Comparison of ENCODE assay signal across 13 mouse cellular contexts in the genomic region with DNA sequence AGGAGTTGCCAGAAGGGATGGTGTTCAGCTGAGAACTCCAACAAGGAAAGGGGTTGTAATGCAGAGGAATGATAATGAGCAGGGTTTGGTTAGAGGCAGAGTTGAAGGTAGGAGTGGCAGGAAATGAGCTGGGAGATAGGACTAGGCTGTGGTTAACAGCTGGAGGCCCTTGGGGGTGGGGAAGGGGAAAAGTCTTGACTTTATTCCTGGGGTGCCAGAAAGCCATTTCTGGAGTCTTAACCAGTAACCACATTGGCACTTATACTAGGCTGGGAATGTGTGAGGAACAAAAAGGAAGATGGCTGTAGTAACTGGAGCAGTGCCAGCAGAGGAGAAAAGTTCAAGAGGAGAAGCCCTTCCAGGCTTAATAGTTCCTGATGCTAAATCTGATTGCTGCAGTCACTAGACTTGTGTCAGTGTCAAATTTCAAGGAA. TPM values are rescaled to one million over a fixed set of nuclear protein-coding genes. Genes with fewer than 3 reads are reported as not detected.
A peak's percentile ranks its signal among the peaks of the same experiment; 100 is the strongest.
DNase-seq lines count a peak whose midpoint lies in the region; ATAC-seq and TF ChIP-seq lines count a peak whose summit lies in the region.
"Had no signal": no experiment of that assay in that cellular context is flagged by ENCODE, and none has a peak within 500 bp of the region (broad histone marks: within the 10 kb centered on the region; RNA-seq: fewer than 3 reads in every experiment).

No protein-coding gene starts in this region.

- no peak overlapping the region for H3K27ac ChIP-seq in kidney, adult 2 months (ENCODE audit: insufficient read depth, low read depth, low read length)
- no peak overlapping the region for H3K27ac ChIP-seq in kidney, embryonic 15.5 days
- peak overlapping the region; percentile 9; the same call in 1 of the 2 replicates for H3K27ac ChIP-seq in intestine, embryonic 16.5 days (ENCODE audit: low read length)
- H3K27ac ChIP-seq in stomach, embryonic 16.5 days (ENCODE audit: low read length), result no peak overlapping the region
- no peak overlapping the region for H3K27ac ChIP-seq in forebrain, embryonic 12.5 days
- H3K27ac ChIP-seq: forebrain, embryonic 13.5 days; limb, embryonic 12.5 days; midbrain, embryonic 12.5 days had no signal

- DNase-seq in kidney, adult 2 months, result peak; percentile 18
- peak; percentile 93 for DNase-seq in R1 (ENCODE audit: low read depth, low spot score)
- no peak for DNase-seq in cerebellum, postnatal 10 days
- DNase-seq in layer of hippocampus, adult 18-20 months (ENCODE audit: low spot score in 2 of 2), result no peak

- H3K9me3 ChIP-seq in kidney, embryonic 15.5 days (replicated peaks), result no peaks in the 10 kb centered on the region
- no peaks in the 10 kb centered on the region for H3K9me3 ChIP-seq in intestine, embryonic 16.5 days (ENCODE audit: control insufficient read depth, low read length)
- no peaks in the 10 kb centered on the region for H3K9me3 ChIP-seq in stomach, embryonic 16.5 days (replicated peaks; ENCODE audit: control insufficient read depth, low read length)
- no peaks in the 10 kb centered on the region for H3K9me3 ChIP-seq in forebrain, embryonic 12.5 days
- H3K9me3 ChIP-seq: forebrain, embryonic 13.5 days; limb, embryonic 12.5 days; midbrain, embryonic 12.5 days had no signal

- H3K4me3 ChIP-seq in kidney, adult 2 months (ENCODE audit: insufficient read depth, low read depth, low read length), result no peak overlapping the region
- no peak overlapping the region for H3K4me3 ChIP-seq in kidney, embryonic 15.5 days (replicated peaks)
- no peak overlapping the region for H3K4me3 ChIP-seq in intestine, embryonic 16.5 days (ENCODE audit: low read length)
- H3K4me3 ChIP-seq in stomach, embryonic 16.5 days (replicated peaks; ENCODE audit: low read length), result no peak overlapping the region
- no peak overlapping the region for H3K4me3 ChIP-seq in forebrain, embryonic 12.5 days (replicated peaks)
- H3K4me3 ChIP-seq: forebrain, embryonic 13.5 days; limb, embryonic 12.5 days; midbrain, embryonic 12.5 days had no signal

- no peaks in the 10 kb centered on the region for H3K27me3 ChIP-seq in kidney, adult 2 months (replicated peaks; ENCODE audit: control insufficient read depth, insufficient read depth, low read length)
- H3K27me3 ChIP-seq in kidney, embryonic 15.5 days, result no peaks in the 10 kb centered on the region
- H3K27me3 ChIP-seq in intestine, embryonic 16.5 days (replicated peaks; ENCODE audit: control insufficient read depth, insufficient read depth, low read length), result no peaks in the 10 kb centered on the region
- no peaks in the 10 kb centered on the region for H3K27me3 ChIP-seq in stomach, embryonic 16.5 days (ENCODE audit: control insufficient read depth, insufficient read depth, low read length)
- no peaks in the 10 kb centered on the region for H3K27me3 ChIP-seq in forebrain, embryonic 12.5 days
- H3K27me3 ChIP-seq: forebrain, embryonic 13.5 days; limb, embryonic 12.5 days; midbrain, embryonic 12.5 days had no signal

- ATAC-seq in kidney, embryonic 15.5 days (replicated peaks; ENCODE audit: low FRiP score), result no peak
- peak; percentile 81 for ATAC-seq in intestine, embryonic 16.5 days
- ATAC-seq in stomach, embryonic 16.5 days (ENCODE audit: insufficient read depth, low FRiP score), result peak; percentile 27; the same call in 1 of the 2 replicates
- no peak for ATAC-seq in forebrain, embryonic 12.5 days (ENCODE audit: low FRiP score)
- ATAC-seq: forebrain, embryonic 13.5 days had no signal

- no peaks in the 10 kb centered on the region for H3K36me3 ChIP-seq in kidney, adult 2 months (ENCODE audit: control insufficient read depth, insufficient read depth, low read length)
- H3K36me3 ChIP-seq in kidney, embryonic 15.5 days, result no peaks in the 10 kb centered on the region; the same call in 1 of the 2 replicates
- no peaks in the 10 kb centered on the region for H3K36me3 ChIP-seq in intestine, embryonic 16.5 days (ENCODE audit: control insufficient read depth, insufficient read depth, low read length)
- no peaks in the 10 kb centered on the region for H3K36me3 ChIP-seq in stomach, embryonic 16.5 days (ENCODE audit: control insufficient read depth, insufficient read depth, low read length)
- H3K36me3 ChIP-seq in forebrain, embryonic 12.5 days (replicated peaks), result 0 out of 2 replicates have a peak, but pooled peaks cover 3% of the 10 kb centered on the region

- H3K4me2 ChIP-seq in kidney, embryonic 15.5 days, result no peak overlapping the region
- H3K4me2 ChIP-seq in intestine, embryonic 16.5 days (ENCODE audit: low read depth, low read length), result no peak overlapping the region
- H3K4me2 ChIP-seq in stomach, embryonic 16.5 days (ENCODE audit: low read depth, low read length), result no peak overlapping the region
- H3K4me2 ChIP-seq in forebrain, embryonic 12.5 days, result no peak overlapping the region
- H3K4me2 ChIP-seq: forebrain, embryonic 13.5 days; limb, embryonic 12.5 days; midbrain, embryonic 12.5 days had no signal

- TF ChIP-seq POLR2A in kidney, adult 2 months (IDR thresholded peaks at IDR 0.05; ENCODE audit: low read depth, low read length), result no peak

- H3K4me1 ChIP-seq in kidney, adult 2 months (ENCODE audit: control insufficient read depth, insufficient read depth, low read length), result peaks cover 10% of the 10 kb centered on the region; the same call in 1 of the 2 replicates
- H3K4me1 ChIP-seq in kidney, embryonic 15.5 days, result peaks cover 10% of the 10 kb centered on the region
- H3K4me1 ChIP-seq in intestine, embryonic 16.5 days (ENCODE audit: control insufficient read depth, insufficient read depth, low read length), result peaks cover 11% of the 10 kb centered on the region; the same call in 1 of the 2 replicates
- no peaks in the 10 kb centered on the region for H3K4me1 ChIP-seq in stomach, embryonic 16.5 days (ENCODE audit: control insufficient read depth, insufficient read depth, low read length)
- H3K4me1 ChIP-seq in forebrain, embryonic 12.5 days, result no peaks in the 10 kb centered on the region
- H3K4me1 ChIP-seq: forebrain, embryonic 13.5 days had no signal

- TF ChIP-seq CTCF in kidney, adult 2 months (conservative IDR thresholded peaks at IDR 0.05; ENCODE audit: insufficient read depth, insufficient read length, low read depth, low read length), result no peak

- H3K9ac ChIP-seq in kidney, embryonic 15.5 days, result no peak overlapping the region
- H3K9ac ChIP-seq in intestine, embryonic 16.5 days (ENCODE audit: low read depth, low read length), result no peak overlapping the region
- no peak overlapping the region for H3K9ac ChIP-seq in stomach, embryonic 16.5 days (ENCODE audit: low read length)
- H3K9ac ChIP-seq in forebrain, embryonic 12.5 days, result no peak overlapping the region
- H3K9ac ChIP-seq: forebrain, embryonic 13.5 days; limb, embryonic 12.5 days; midbrain, embryonic 12.5 days had no signal

RNA-seq across cellular contexts. Expression of gene Trim26, which starts 7.4 kb away (rescaled TPM):
- polyA plus RNA-seq in kidney, adult 2 months (2012; rRNA removed), result 27.2 and 30.4 TPM in 2 replicates
- 40.3 and 45.9 TPM in 2 replicates for polyA plus RNA-seq in kidney, embryonic 15.5 days (2015; fragmentation: Nextera tagmentation; extraction: Ambion mirVana)
- polyA plus RNA-seq in intestine, embryonic 16.5 days (2015; fragmentation: Nextera tagmentation; extraction: Ambion mirVana), result 36.5 and 39.2 TPM in 2 replicates
- 39.9 and 41.3 TPM in 2 replicates for polyA plus RNA-seq in stomach, embryonic 16.5 days (2015; fragmentation: Nextera tagmentation; extraction: Ambion mirVana)
- polyA plus RNA-seq in forebrain, embryonic 12.5 days (2016; fragmentation: Nextera tagmentation; extraction: Ambion mirVana), result 38.7 and 44.0 TPM in 2 replicates
- total RNA-seq in layer of hippocampus, adult 18-20 months (2021), result 10 to 100 TPM; 18.1 to 20.3 TPM

RNA-seq across cellular contexts. Expression of gene Trim15, which starts 22.7 kb away (rescaled TPM):
- 0.22 and 0.38 TPM in 2 replicates for polyA plus RNA-seq in kidney, adult 2 months (2012; rRNA removed)
- 0.17 and 0.22 TPM in 2 replicates for polyA plus RNA-seq in kidney, embryonic 15.5 days (2015; fragmentation: Nextera tagmentation; extraction: Ambion mirVana)
- 8.5 and 11.6 TPM in 2 replicates for polyA plus RNA-seq in intestine, embryonic 16.5 days (2015; fragmentation: Nextera tagmentation; extraction: Ambion mirVana)
- 0.83 and 1.2 TPM in 2 replicates for polyA plus RNA-seq in stomach, embryonic 16.5 days (2015; fragmentation: Nextera tagmentation; extraction: Ambion mirVana)
- polyA plus RNA-seq in forebrain, embryonic 12.5 days (2016; fragmentation: Nextera tagmentation; extraction: Ambion mirVana), result 0.14 and 0.24 TPM in 2 replicates
- total RNA-seq in layer of hippocampus, adult 18-20 months (2021), result not detected
- polyA plus RNA-seq: heart, embryonic 14.5 days had no signal

RNA-seq across cellular contexts. Expression of gene Trim10, which starts 25.1 kb away (rescaled TPM):
- 0.11 TPM in 1 of 2 replicates, not detected in the other for polyA plus RNA-seq in kidney, adult 2 months (2012; rRNA removed)
- polyA plus RNA-seq in kidney, embryonic 15.5 days (2015; fragmentation: Nextera tagmentation; extraction: Ambion mirVana), result 3.1 and 6.0 TPM in 2 replicates
- 3.3 and 5.7 TPM in 2 replicates for polyA plus RNA-seq in intestine, embryonic 16.5 days (2015; fragmentation: Nextera tagmentation; extraction: Ambion mirVana)
- 12.0 and 12.4 TPM in 2 replicates for polyA plus RNA-seq in stomach, embryonic 16.5 days (2015; fragmentation: Nextera tagmentation; extraction: Ambion mirVana)
- 4.7 and 7.1 TPM in 2 replicates for polyA plus RNA-seq in forebrain, embryonic 12.5 days (2016; fragmentation: Nextera tagmentation; extraction: Ambion mirVana)
- total RNA-seq in layer of hippocampus, adult 18-20 months (2021), result not detected

RNA-seq across cellular contexts. Expression of gene H2-M10.6, which starts 32.3 kb away (rescaled TPM):
- polyA plus RNA-seq in kidney, adult 2 months (2012; rRNA removed), result not detected in 2 replicates
- not detected in 2 replicates for polyA plus RNA-seq in kidney, embryonic 15.5 days (2015; fragmentation: Nextera tagmentation; extraction: Ambion mirVana)
- not detected in 2 replicates for polyA plus RNA-seq in intestine, embryonic 16.5 days (2015; fragmentation: Nextera tagmentation; extraction: Ambion mirVana)
- not detected in 2 replicates for polyA plus RNA-seq in stomach, embryonic 16.5 days (2015; fragmentation: Nextera tagmentation; extraction: Ambion mirVana)
- not detected in 2 replicates for polyA plus RNA-seq in forebrain, embryonic 12.5 days (2016; fragmentation: Nextera tagmentation; extraction: Ambion mirVana)
- not detected for total RNA-seq in layer of hippocampus, adult 18-20 months (2021)
- polyA plus RNA-seq: forebrain, embryonic 13.5 days; heart, embryonic 14.5 days; kidney, embryonic 16.5 days; limb, embryonic 12.5 days; midbrain, embryonic 12.5 days had no signal

RNA-seq across cellular contexts. Expression of gene Trim40, which starts 45.6 kb away (rescaled TPM):
- 0.13 TPM in 1 of 2 replicates, not detected in the other for polyA plus RNA-seq in kidney, adult 2 months (2012; rRNA removed)
- not detected in 2 replicates for polyA plus RNA-seq in kidney, embryonic 15.5 days (2015; fragmentation: Nextera tagmentation; extraction: Ambion mirVana)
- polyA plus RNA-seq in intestine, embryonic 16.5 days (2015; fragmentation: Nextera tagmentation; extraction: Ambion mirVana), result 2.3 and 2.6 TPM in 2 replicates
- polyA plus RNA-seq in stomach, embryonic 16.5 days (2015; fragmentation: Nextera tagmentation; extraction: Ambion mirVana), result 0.08 and 0.10 TPM in 2 replicates
- polyA plus RNA-seq in forebrain, embryonic 12.5 days (2016; fragmentation: Nextera tagmentation; extraction: Ambion mirVana), result not detected in 2 replicates
- total RNA-seq in layer of hippocampus, adult 18-20 months (2021), result not detected
- polyA plus RNA-seq: forebrain, embryonic 13.5 days; heart, embryonic 14.5 days; kidney, embryonic 16.5 days; limb, embryonic 12.5 days; midbrain, embryonic 12.5 days had no signal

Comparison
In these comparisons a context has a peak if more than half of its experiments do, and no peak if none do; other contexts are left out.
1. DNase-seq: peak in kidney, adult 2 months (single experiment) and R1 (single experiment); none in cerebellum, postnatal 10 days (0 of 2) and layer of hippocampus, adult 18-20 months (0 of 2).
2. ATAC-seq: peak in intestine, embryonic 16.5 days (single experiment) and stomach, embryonic 16.5 days (single experiment); none in kidney, embryonic 15.5 days (single experiment) and forebrain, embryonic 12.5 days (single experiment).